Mouse (Mus musculus): ENCODE data around the gene Lypla2. TPM values are rescaled to one million over a fixed set of nuclear protein-coding genes. Genes with fewer than 3 reads are reported as not detected.

Gene Lypla2
- total and polyA plus RNA-seq, 3 experiments: 59.8 to 169 (median 78.2) TPM

DNA sequence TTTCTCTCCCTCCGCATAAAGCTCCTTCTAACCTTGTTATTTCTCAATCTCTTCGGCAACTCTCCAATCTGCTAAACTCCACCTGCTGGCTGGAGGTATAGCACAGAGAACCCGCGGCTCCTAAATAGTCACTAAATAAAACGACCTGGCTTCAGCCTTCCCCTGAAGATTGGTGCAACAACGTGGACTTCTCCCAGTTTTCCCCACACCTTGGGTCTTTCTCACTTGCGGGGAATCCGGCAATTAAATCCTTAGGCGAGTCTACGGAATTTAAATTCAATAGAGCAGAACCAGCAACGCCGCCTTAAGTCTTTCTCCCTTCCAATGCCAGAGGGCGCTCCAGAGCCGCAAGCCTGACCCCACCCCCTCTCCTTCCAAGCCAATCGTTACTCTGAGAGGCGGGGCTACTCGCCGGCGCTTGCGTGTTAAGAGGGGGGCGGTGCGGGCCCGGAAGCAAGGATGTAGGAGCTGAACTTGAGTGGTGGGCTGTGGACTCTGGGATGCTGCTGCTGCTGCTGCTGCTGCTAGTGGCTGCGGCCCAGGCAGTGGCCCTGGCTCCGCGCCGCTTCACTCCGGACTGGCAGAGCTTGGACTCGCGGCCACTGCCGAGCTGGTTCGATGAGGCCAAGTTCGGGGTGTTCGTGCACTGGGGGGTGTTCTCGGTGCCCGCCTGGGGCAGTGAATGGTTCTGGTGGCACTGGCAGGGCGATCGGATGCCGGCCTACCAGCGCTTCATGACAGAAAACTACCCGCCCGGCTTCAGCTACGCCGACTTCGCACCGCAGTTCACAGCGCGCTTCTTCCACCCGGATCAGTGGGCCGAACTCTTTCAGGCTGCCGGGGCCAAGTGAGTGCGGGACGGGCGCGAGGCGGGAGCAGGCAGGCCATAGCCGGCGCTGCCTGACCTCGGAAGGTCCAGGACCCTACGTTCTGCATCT is 51.9 kb downstream of the Lypla2 start, which contains the start of gene Fuca1:
Gene Fuca1, plus strand, starts transcription at position 432 of the 938 bp plus-strand sequence.
- peak; percentile 96 for DNase-seq

DNA sequence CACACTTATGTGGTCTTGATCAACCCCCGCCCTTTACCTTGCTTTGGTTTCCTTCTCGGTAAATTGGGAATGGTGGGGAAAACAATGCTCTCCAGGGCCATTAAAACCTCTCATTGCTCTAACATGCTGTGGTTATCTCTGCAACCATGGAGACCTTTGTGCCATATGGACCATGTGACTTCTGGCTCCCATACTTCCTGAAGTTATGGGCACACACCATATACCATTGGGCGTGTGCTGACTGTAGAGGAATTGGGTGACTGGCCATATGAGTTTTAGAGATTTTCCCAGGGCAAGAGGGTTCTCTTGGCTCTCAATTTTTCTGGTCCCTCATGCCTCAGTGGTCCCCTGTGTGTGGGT is 53.2 kb downstream of the Lypla2 start:
- DNase-seq: no peak

DNA sequence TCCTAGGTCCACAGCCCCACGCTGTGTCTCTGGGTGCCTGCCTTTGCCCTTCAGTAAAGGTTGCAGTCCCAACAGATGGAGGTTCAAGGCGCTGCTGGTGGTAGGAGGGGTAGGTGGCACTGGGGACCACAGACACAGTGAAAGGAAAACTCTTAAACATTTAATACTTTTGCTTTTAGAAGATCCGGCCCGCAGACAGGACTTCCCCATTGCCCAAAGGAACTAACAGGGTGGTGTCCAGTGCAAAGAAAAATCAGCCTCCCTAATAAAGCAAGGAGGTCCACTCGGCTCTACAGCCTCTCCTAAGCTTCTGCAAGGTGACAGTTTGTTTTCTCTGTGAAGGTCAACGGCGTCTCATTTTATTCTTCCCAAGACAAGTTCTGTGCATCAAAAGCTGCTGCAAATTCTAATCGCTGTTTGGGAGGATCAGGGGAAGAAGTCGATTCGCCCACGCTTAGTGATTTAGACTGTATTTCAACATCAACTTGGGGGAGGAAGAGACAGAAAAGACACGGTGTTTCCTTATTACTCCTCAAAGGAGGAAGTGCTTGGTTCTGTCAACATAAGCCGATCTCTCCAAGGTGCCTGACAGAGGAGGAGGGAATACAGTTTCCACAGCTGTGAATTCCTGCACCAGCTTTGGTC is 53.7 kb downstream of the Lypla2 start:
- DNase-seq: no peak

Other genes starting within 250 kb of the Lypla2 start
- gene Il22ra1, start 244.5 kb downstream of the Lypla2 start, total RNA-seq (2021): under 1 TPM; 0.43 to 0.59 TPM
- gene Il22ra1, start 244.5 kb downstream of the Lypla2 start, polyA plus RNA-seq (2012; rRNA removed): 1.2 and 1.4 TPM in 2 replicates
- gene Myom3, start 212.9 kb downstream of the Lypla2 start, total RNA-seq (2021): under 1 TPM; 0.40 to 0.55 TPM
- 0.08 and 0.10 TPM in 2 replicates for gene Myom3, start 212.9 kb downstream of the Lypla2 start, polyA plus RNA-seq (2012; rRNA removed)
- 100 to 1,000 TPM in 1 of 2 experiments, 10 to 100 TPM in 1; 84.2 to 139 TPM for gene Srsf10, start 116.9 kb downstream of the Lypla2 start, total RNA-seq (2021)
- 111 and 117 TPM in 2 replicates for gene Srsf10, start 116.9 kb downstream of the Lypla2 start, polyA plus RNA-seq (2012; rRNA removed)
- gene Pnrc2, start 98.8 kb downstream of the Lypla2 start, total RNA-seq (2021): 100 to 1,000 TPM in 1 of 2 experiments, 10 to 100 TPM in 1; 99.4 to 128 TPM
- 5.5 and 8.6 TPM in 2 replicates for gene Pnrc2, start 98.8 kb downstream of the Lypla2 start, polyA plus RNA-seq (2012; rRNA removed)
- 1 to 10 TPM in 1 of 2 experiments, under 1 TPM in 1; 0.92 to 2.5 TPM for gene Cnr2, start 77.2 kb downstream of the Lypla2 start, total RNA-seq (2021)
- 1.8 and 2.1 TPM in 2 replicates for gene Cnr2, start 77.2 kb downstream of the Lypla2 start, polyA plus RNA-seq (2012; rRNA removed)
- gene Fuca1, start 51.9 kb downstream of the Lypla2 start, total RNA-seq (2021): 10 to 100 TPM; 82.7 to 86.3 TPM
- gene Fuca1, start 51.9 kb downstream of the Lypla2 start, polyA plus RNA-seq (2012; rRNA removed): 31.8 and 35.2 TPM in 2 replicates
- 10 to 100 TPM; 42.7 to 71.0 TPM for gene Hmgcl, start 26.2 kb downstream of the Lypla2 start, total RNA-seq (2021)
- gene Hmgcl, start 26.2 kb downstream of the Lypla2 start, polyA plus RNA-seq (2012; rRNA removed): 33.9 and 35.3 TPM in 2 replicates
- gene Gale, start 8.9 kb downstream of the Lypla2 start, total RNA-seq (2021): 10 to 100 TPM; 15.5 to 24.8 TPM
- 22.9 and 33.3 TPM in 2 replicates for gene Gale, start 8.9 kb downstream of the Lypla2 start, polyA plus RNA-seq (2012; rRNA removed)
- 10 to 100 TPM; 23.1 to 35.5 TPM for gene Pithd1, start 14.6 kb upstream of the Lypla2 start, total RNA-seq (2021)
- gene Pithd1, start 14.6 kb upstream of the Lypla2 start, polyA plus RNA-seq (2012; rRNA removed): 59.2 and 59.4 TPM in 2 replicates
- gene Eloa, start 49.1 kb upstream of the Lypla2 start, total RNA-seq (2021): 10 to 100 TPM; 40.8 to 46.8 TPM
- 4.2 and 4.4 TPM in 2 replicates for gene Eloa, start 49.1 kb upstream of the Lypla2 start, polyA plus RNA-seq (2012; rRNA removed)
- 100 to 1,000 TPM; 582 to 615 TPM for gene Rpl11, start 80.8 kb upstream of the Lypla2 start, total RNA-seq (2021)
- 162 and 164 TPM in 2 replicates for gene Rpl11, start 80.8 kb upstream of the Lypla2 start, polyA plus RNA-seq (2012; rRNA removed)
- 10 to 100 TPM; 31.5 to 70.5 TPM for gene Id3, start 170.9 kb upstream of the Lypla2 start, total RNA-seq (2021)
- 235 and 298 TPM in 2 replicates for gene Id3, start 170.9 kb upstream of the Lypla2 start, polyA plus RNA-seq (2012; rRNA removed)
- gene E2f2, start 199.8 kb upstream of the Lypla2 start, total RNA-seq (2021): 1 to 10 TPM; 1.8 to 5.1 TPM
- 2.9 and 3.0 TPM in 2 replicates for gene E2f2, start 199.8 kb upstream of the Lypla2 start, polyA plus RNA-seq (2012; rRNA removed)
- gene Asap3, start 233.7 kb upstream of the Lypla2 start, total RNA-seq (2021): 1 to 10 TPM; 1.4 to 3.6 TPM
- gene Asap3, start 233.7 kb upstream of the Lypla2 start, polyA plus RNA-seq (2012; rRNA removed): 3.2 and 4.2 TPM in 2 replicates

All from adrenal gland, adult 2 months (tissue).